Mouse (Mus musculus) urinary bladder, adult 18-20 months (tissue): Measurements from ENCODE around the gene Tefm.
"Not testable (repeated sequence)": the region's sequence is repeated elsewhere in the genome, so short reads cannot be mapped to it uniquely, and the experiment has no call there.

Experiments used
- DNase-seq, 2 experiments: peaks; one replicate each; pipeline ENCODE4 v3.0.0; 2022; ENCODE audit warnings: low spot score in 2 of 2, mixed read lengths in 2 of 2

The Tefm gene

GRCm38 (mm10) chr11:80156841-80157240 lies 14.9 kb upstream of the Tefm start:
- no peak for DNase-seq

- no peak for DNase-seq
Measured at GRCm38 (mm10) chr11:80155961-80156360, 14.0 kb upstream of the Tefm start.

DNA sequence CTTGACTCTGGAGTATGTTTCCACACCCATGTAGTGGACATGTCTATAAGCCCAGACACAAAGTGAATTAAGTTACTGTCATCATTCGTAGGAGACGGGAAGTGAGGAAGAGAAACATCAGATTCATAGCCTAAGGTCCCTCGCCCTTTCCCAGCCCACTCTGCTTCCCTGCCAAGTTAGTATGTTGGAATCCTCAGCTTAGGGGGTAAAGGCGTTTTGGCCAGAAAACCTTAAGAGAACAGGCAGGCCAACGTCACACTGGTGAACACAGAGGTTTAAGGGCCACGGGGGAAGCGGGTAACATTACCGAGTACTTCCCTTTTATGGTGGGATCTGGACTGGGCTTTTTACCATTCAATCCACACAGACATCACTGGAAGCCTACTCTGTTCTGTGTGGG lies 13.6 kb upstream of the Tefm start:
- no peak for DNase-seq

GRCm38 (mm10) chr11:80154501-80154900 lies 12.5 kb upstream of the Tefm start:
- DNase-seq: no peak

DNA sequence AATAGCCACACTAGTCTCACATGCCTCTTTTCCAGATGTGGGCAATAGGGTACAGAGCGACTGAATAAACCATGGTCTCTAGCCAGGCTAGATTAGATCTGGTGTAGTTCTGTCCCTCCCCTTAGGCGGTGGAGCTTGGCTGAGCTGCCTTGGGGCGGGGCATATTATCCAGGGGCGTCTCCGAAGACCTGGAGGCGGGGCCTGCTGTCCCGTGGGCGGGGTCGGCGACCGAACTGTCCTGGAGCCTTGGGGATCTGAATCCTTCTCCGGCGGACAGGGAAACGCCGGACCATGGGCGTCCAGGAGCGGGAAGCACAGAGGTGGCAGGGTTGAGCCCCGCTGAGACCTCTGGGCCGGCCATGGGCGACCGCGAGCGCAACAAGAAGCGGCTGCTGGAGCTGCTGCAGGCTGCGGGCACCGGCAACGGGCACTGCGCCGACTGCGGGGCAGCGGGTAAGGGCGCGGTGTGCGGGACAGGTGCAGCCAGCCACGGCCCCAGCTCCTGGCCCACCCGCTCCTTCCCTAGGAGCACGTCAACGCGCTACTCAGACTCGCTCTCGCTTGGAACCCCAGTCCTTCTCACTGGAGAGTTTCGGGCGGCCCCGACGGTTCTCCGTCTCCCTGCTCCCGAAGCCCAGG lies 12.0 kb upstream of the Tefm start, which contains the start of gene Adap2:
Gene Adap2, plus strand, starts transcription at position 249 of the 639 bp plus-strand sequence.
- DNase-seq: peak; percentile 89 to 95

DNA sequence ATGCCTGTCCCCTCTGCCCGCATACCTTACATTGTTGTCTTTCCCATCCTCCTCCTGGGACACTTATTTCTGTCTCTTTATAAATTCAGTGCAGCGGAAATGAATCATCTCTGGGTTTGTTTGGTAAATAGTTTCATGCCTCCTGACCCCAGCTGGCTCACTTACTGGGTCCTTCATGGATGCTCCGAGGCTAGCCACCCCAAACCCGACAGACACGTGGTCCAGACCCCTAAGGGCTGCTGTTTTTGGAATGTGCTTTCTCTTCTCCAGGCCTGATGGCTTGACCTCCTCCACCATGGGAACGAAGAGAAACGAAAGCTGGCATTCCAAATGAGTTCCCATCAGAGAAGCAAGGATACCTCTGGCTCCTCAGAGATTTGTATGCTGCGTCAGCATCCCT lies 10.4 kb upstream of the Tefm start:
- DNase-seq: no peak

GRCm38 (mm10) chr11:80151541-80151940 lies 9.6 kb upstream of the Tefm start:
- no peak for DNase-seq

DNA sequence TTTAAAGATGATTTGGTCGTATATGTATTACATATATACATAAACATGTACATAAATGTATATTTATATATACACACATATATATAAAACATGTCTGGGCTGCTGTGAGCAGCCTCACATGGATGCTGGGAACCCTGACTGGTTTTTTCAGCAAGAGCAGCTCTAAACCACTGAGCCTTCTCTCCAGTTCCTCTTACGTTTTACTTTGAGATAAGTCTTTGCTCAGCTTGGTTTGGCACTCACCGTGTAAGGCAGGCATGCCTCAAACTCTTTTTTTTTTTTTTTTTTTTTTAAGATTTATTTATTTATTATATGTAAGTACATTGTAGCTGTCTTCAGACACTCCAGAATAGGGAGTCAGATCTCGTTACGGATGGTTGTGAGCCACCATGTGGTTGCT lies 8.6 kb upstream of the Tefm start:
- no peak for DNase-seq

GRCm38 (mm10) chr11:80149412-80150023 lies 7.5 kb upstream of the Tefm start:
- no peak for DNase-seq

DNA sequence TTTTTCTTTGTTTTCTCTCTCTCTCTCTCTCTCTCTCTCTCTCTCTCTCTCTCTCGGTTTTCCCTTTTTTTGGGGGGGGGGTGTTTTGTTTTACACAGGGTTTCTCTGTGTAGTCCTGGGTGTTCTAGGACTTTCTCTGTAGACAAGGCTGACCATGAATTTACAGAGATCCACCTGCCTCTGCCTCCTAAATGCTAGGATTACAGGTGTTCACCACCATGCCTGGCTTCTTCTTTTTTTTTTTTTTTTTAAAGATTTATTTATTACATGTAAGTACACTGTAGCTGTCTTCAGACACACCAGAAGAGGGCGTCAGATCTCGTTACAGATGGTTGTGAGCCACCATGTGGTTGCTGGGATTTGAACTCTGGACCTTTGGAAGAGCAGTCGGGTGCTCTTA lies 7.0 kb upstream of the Tefm start:
- DNase-seq: not testable (repeated sequence)

- no peak for DNase-seq
Measured at GRCm38 (mm10) chr11:80148313-80148712, 6.3 kb upstream of the Tefm start.

DNA sequence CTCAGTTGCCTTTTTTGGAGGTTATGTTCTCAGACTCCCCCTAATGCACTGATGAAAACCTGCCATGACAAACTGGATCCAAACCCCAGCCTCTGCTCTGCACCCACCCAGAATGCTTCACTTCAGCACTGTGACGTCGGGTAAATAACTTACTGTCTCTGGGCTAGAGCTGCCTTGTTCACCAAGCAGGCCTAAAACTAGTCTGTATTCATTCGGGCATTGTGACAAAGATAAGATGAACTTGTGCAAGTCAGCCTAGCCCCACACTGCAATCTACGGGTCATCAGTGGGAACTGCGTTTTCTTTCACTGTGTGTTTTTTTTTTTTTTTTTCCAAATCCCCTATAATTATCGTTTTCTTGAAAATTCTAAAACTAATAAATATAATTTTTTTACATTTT lies 5.8 kb upstream of the Tefm start:
- DNase-seq: no peak

DNA sequence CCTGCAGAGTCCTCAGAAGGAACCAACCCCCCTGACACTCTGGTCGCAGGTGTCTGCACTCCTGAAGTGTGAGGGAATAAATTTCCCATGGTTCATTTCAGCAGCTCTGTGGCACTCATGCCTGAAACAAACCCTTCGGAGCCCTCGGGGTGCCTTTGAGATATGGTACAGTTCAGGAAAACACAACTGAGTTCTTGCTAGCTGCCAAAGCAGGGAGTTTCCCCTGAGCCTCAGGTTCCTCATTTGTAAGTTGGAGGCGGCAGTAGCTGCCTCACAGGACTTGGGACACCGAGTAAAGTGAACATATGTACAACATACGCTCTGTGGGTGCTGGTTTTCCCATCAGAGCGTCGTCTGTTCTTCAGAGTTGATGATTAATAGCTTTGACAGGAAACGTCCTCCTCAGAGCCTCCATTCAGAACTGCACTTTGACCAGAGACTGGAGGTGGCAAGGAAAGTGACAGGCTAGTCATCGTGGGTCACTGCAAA lies 3.9 kb upstream of the Tefm start:
- DNase-seq: no peak

- DNase-seq: no peak
Measured at GRCm38 (mm10) chr11:80142872-80143271, 897 bp upstream of the Tefm start.

GRCm38 (mm10) chr11:80137773-80138172 lies 4.2 kb downstream of the Tefm start:
- DNase-seq: no peak

DNA sequence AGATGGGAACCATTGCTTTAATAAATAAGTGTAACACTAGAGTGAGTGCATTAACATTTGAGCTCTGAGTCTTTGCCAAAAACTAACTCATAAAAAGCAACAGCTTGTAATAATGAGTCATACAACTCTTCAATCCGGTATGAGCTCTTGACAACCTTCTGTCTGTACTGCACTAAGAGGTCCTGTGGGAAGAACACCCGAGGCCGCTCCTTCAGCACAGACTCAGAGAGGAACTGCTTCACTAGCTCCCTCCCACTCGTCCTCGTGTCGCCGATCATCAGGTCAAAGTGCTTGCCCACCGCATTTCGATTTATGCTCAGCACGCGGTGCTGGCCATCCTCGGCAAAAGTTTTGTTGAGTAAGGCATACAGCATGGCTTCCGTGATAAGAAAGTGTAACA lies 5.2 kb downstream of the Tefm start:
- no peak for DNase-seq

DNA sequence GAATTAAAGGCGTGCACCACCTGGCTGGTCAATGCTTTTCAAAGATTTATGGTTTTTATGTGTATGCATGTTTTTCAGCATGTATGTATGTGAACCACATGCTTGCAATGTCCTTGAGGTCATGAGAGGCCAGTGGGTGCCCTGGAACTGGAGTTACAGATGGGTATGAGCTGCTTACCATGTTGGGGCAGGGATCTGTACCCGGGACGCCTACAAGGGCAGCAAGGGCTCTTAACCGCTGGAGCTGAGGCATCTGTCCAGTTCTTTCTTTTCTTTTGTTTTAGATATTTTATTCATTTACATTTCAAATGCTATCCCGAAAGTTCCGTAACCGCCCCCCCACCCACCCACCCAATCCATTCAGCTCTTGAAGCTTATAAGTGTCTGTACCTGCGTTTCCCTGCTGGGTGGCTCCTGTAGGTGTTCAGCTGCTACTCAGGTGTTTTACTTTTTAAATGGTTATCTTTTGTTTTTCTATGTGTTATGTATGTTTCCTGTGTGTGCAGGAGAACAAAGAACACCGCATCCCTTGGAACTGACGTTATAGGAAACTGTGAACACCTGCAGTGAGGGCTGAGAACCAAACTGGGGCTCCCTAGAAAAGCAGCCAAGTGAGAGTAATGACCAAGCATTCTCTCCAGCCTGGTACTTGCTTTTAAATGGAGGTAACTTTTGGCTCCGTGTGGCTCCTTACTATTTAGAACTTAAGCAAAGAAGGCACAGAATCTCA lies 5.9 kb downstream of the Tefm start:
- no peak for DNase-seq

DNA sequence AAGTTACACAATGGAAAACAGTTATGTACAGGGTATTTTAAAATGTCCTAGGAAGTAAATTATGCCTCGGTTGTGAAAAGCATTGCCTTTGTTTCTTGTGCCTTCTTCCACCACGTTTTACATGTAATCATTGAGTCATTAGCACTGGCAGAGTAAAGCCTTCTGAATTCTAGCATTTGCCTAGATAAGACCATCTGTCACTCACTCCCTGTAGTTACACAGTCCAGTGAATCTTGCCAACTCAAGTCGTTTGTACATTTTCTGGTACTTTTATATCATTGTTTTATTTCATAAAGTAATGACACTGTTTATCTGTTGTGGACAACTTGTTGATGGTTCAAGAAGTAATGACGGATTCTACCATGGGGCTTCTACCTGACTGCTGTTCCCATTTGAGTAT lies 7.2 kb downstream of the Tefm start:
- DNase-seq: no peak

DNA sequence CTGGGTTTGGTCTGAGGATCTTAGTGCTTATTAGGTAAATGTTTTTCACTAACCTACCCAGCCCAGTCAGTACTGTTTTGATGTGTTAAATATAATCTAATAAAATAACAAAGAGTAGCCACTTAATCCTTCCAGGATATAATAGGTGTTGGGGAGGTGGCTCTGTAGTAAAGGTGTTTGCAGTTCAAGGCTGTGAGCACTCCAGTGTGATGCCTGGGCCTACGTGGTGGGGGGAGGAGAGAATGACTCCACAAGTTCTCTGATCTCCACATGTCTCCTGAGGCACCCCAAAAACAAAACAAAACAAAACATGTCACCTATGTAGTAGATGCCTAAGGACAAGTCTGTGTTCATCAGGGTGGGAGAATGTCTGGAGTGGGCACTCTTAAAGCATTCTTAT lies 9.9 kb downstream of the Tefm start:
- DNase-seq: no peak

GRCm38 (mm10) chr11:80116411-80116810 lies 25.6 kb downstream of the Tefm start:
- no peak for DNase-seq

DNA sequence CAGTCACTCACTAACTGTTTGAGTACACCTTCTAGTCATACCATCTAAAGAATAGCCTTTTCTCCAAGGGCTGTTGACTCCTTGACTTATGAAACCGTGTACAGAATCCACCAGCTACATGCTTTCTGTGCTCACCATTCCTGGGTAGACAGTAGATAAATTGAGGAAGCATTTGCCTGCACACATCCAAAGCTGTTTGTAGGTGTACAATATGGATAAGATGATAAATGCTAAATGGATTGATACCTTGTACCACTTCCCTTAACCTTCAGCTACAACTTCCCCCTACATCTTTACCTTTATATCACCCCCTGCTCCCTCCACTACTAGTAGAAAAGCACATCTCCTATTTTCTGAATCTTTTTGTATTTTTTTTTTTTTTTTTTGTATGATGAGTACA lies 37.6 kb downstream of the Tefm start:
- DNase-seq: no peak

DNA sequence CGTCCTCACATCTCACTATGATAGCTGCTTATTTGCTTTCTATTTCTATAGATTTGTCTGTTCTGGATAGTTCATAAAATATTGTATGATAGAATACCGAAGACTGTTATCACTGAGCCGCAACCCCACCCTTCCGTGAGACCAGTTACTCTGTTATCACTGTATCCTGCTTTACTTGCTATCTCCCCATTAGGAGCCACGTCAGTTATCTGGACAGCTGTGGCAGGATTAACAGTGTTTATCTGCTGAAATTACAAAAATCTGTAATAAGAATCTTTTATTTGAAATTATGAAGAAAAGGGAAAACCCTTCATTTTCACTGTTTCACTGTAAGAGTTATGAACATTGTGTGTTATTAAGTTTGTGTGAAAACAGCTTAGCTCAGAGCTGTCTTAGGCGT lies 40.7 kb downstream of the Tefm start:
- DNase-seq: no peak

DNA sequence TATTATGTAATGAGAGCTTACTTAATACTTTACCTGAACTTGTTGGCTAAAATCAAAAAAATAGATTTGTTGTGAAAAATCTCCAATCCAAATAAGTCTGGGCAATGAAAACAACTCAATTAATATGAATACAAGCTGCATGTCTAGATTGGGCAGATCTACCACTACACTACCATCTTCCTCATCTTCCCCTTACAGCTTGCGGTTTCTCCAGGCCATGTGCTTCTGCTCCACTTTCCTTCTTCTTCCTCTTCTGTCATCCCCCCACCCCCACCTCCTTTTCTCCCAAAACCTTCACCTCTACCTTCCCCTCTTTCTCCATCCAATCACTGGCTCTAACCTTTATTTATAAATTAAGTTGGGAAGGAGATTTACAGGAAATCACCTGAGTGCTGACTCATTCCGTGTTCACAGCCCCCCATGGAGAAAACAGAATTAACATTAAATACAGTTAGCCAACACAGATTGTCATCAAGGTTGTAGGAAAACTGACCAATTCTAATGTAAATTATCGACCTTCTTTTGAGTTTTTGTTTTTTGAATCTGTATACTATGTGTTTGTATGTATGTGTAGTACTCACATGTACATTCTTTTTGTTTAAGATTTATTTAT lies 43.4 kb downstream of the Tefm start:
- DNase-seq: no peak
